Mouse (Mus musculus) intestine, postnatal 0 days (tissue): Measurements from ENCODE around the gene Dlgap4. TPM values are rescaled to one million over a fixed set of nuclear protein-coding genes. Genes with fewer than 3 reads are reported as not detected.

ENCODE experiments used
- ATAC-seq: fragments of 200-750 bp; cut with Nextera tagmentation; 2 replicates; pipeline ENCODE4 v1.8.0; 2017; ENCODE audit warnings: mild to moderate bottlenecking, moderate TSS enrichment, moderate library complexity
- H3K27ac ChIP-seq: fragments of 300-500 bp; sonication (generic); 2 replicates; pipeline ENCODE4 v1.5.1; 2014; ENCODE audit warnings: mild to moderate bottlenecking, low read depth, low read length, moderate library complexity
- H3K27me3 ChIP-seq: fragments of 300-500 bp; sonication (generic); replicated peaks from 2 replicates; pipeline ENCODE4 v1.6.1; 2014; ENCODE audit warnings: low read length, mixed read lengths; ENCODE audit not compliant: control insufficient read depth, insufficient read depth
- H3K36me3 ChIP-seq: fragments of 300-500 bp; sonication (generic); 2 replicates; pipeline ENCODE4 v1.6.1; 2014; ENCODE audit warnings: mild to moderate bottlenecking, moderate library complexity; ENCODE audit not compliant: control insufficient read depth, insufficient read depth
- H3K4me1 ChIP-seq: fragments of 300-500 bp; sonication (generic); replicated peaks from 2 replicates; pipeline ENCODE4 v1.6.1; 2014; ENCODE audit warnings: antibody characterized with exemption, low read length, mixed read lengths; ENCODE audit not compliant: control insufficient read depth, insufficient read depth
- H3K4me2 ChIP-seq: fragments of 300-500 bp; sonication (generic); replicated peaks from 2 replicates; pipeline ENCODE4 v1.6.1; 2014; ENCODE audit warnings: low read depth, mild to moderate bottlenecking, moderate library complexity
- H3K4me3 ChIP-seq: fragments of 300-500 bp; sonication (generic); 2 replicates; pipeline ENCODE4 v1.5.1; 2014; ENCODE audit warnings: low read depth, low read length
- H3K9ac ChIP-seq: fragments of 300-500 bp; sonication (generic); 2 replicates; pipeline ENCODE4 v1.6.1; 2014; ENCODE audit warnings: mild to moderate bottlenecking, low read depth, low read length
- H3K9me3 ChIP-seq: fragments of 300-500 bp; sonication (generic); 2 replicates; pipeline ENCODE4 v1.6.1; 2016; ENCODE audit warnings: mixed run types; ENCODE audit not compliant: control insufficient read depth
- CTCF ChIP-seq: sonication (generic); IDR thresholded peaks from 2 replicates; pipeline ENCODE4 v1.5.1; 2016; ENCODE audit warnings: low read depth, mild to moderate bottlenecking, control low read depth, antibody characterized with exemption, moderate library complexity
- WGBS: fragments of 180-500 bp; shearing (Covaris S2); extraction: QIAGEN DNeasy Blood & Tissue Kit; methylation state at CpG from one replicate; pipeline ENCODE4 v1.1.7; 2014; 5-methylcytosine and 5-hydroxymethylcytosine counted together
- polyA plus RNA-seq: library from polyadenylated mRNA; unstranded; fragments of >200 nt; fragmentation: Nextera tagmentation; extraction: Ambion mirVana; gene quantifications from 2 replicates; pipeline ENCODE4 v1.2.1, GENCODE M21; 2015

Dlgap4 gene
- polyA plus RNA-seq, 1 experiment from 2014 or later = 43.1 TPM

DNA sequence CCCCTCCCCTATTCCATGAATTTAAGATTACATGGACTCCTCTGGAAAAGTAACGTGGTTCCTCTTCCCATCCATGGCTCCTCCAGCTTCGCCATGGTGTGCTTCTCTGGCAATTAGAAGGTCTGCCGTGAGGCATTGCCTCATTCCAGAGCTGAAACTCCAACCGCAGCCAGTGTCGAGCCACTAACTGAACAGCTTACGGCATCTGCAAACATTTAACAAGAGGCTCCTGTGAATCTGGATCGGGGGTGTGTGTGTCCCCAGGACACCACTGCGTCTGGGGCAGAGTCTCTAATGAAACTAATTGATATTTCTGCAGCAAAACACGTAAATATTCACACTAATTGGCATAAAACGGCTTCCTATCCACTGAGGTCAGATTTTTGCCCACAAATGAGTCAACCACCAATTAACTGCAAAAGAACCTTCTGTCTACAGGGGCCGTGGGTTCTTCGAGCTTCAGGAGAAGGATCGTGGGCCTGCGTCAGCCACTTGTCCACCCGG, 18.5 kb upstream of the Dlgap4 start:
- Histone ChIP-seq H3K4me3 (no peak overlapping the region), H3K27ac (no peak overlapping the region), H3K36me3 (no peaks in the 10 kb centered on the region), H3K9me3 (no peaks in the 10 kb centered on the region), H3K4me1 (no peaks in the 10 kb centered on the region), H3K9ac (no peak overlapping the region), H3K27me3 (no peaks in the 10 kb centered on the region), H3K4me2 (no peak overlapping the region)
- no peak for ATAC-seq
- 67% methylated on average over 15 of the region's 15 CpGs for WGBS
- no peak for TF ChIP-seq CTCF

DNA sequence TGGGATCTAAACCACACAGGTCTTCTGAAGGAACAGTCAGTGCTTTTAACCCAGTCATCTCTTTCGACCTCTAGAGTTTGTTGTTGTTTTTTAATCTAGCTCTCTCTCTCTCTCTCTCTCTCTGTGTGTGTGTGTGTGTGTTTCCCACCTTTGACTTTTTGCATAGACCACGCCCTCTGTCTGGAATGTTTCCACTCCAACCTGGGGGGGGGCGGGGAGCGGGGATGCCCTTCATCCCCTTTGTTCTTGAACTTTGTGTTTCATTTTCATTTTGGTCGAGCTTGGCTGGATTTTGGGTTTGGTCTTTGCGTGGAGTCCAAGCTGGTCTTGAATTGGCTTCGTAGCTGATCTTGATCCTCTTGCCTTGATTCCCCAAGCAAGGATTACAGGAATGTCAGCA, 10.9 kb upstream of the Dlgap4 start:
- Histone ChIP-seq H3K27me3 (no peaks in the 10 kb centered on the region), H3K4me3 (no peak overlapping the region), H3K9me3 (no peaks in the 10 kb centered on the region), H3K36me3 (no peaks in the 10 kb centered on the region), H3K9ac (no peak overlapping the region), H3K4me2 (no peak overlapping the region), H3K27ac (no peak overlapping the region), H3K4me1 (no peaks in the 10 kb centered on the region)
- no peak for ATAC-seq
- no peak for TF ChIP-seq CTCF
- 84% methylated on average over 7 of the region's 7 CpGs for WGBS

DNA sequence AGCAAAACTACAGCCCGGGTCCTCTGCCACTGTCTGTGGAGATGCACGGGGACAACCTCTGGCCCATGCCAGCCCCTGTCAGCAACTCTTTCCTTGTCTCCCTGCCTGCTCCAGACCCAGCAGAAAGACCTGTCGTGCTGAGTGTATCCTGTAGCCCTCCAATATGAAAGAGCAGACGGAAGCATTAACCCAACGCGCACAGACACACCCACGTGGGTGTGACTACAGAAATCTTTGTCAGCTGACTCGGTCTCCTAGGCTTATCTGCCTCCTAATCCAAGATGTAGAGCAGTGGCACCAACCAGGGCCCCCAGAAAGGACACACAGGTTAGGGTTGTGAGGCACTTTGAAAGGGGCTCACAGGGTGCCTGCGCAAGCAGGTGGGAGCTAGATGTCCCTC, 9.8 kb upstream of the Dlgap4 start:
- Histone ChIP-seq H3K27ac (no peak overlapping the region), H3K4me3 (no peak overlapping the region), H3K36me3 (no peaks in the 10 kb centered on the region), H3K4me1 (no peaks in the 10 kb centered on the region), H3K9ac (no peak overlapping the region), H3K9me3 (no peaks in the 10 kb centered on the region), H3K4me2 (no peak overlapping the region), H3K27me3 (no peaks in the 10 kb centered on the region)
- WGBS = 57% methylated on average over 9 of the region's 9 CpGs
- TF ChIP-seq CTCF = no peak
- ATAC-seq = no peak

- H3K27ac ChIP-seq = no peak overlapping the region
- no peaks in the 10 kb centered on the region for H3K36me3 ChIP-seq
- no peaks in the 10 kb centered on the region for H3K9me3 ChIP-seq
- ATAC-seq = no peak
- no peak overlapping the region for H3K4me2 ChIP-seq
- no peak overlapping the region for H3K4me3 ChIP-seq
- no peaks in the 10 kb centered on the region for H3K4me1 ChIP-seq
- no peaks in the 10 kb centered on the region for H3K27me3 ChIP-seq
- WGBS = 46% methylated on average over 3 of the region's 3 CpGs
- H3K9ac ChIP-seq = no peak overlapping the region
- TF ChIP-seq CTCF = no peak
These were observed 8.4 kb upstream of the Dlgap4 start for GRCm38 (mm10) chr2:156605144-156605543.

DNA sequence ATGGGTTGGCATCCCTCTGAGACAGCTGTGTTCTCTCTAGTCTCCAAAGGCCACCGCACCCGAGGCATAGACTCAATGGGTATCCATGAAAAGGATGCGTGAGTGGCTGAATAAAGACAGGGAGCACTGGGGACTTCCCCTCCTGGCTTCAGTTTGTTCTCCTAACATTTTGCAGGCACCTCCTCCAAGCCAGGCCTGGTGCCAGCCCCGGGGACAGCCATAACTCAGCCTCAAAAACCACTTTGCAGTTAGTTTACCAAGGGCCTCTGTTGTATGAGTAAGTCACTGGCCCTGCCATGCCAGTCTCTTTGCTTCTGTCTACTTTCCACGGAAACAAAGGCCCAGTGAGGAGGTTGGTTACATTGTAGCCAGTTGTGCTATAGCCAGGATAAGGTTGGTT, 7.5 kb upstream of the Dlgap4 start:
- no peak overlapping the region for H3K4me3 ChIP-seq
- no peak overlapping the region for H3K4me2 ChIP-seq
- no peak for TF ChIP-seq CTCF
- H3K36me3 ChIP-seq = no peaks in the 10 kb centered on the region
- H3K27me3 ChIP-seq = no peaks in the 10 kb centered on the region
- no peaks in the 10 kb centered on the region for H3K4me1 ChIP-seq
- no peak overlapping the region for H3K9ac ChIP-seq
- WGBS = 70% methylated on average over 5 of the region's 5 CpGs
- no peaks in the 10 kb centered on the region for H3K9me3 ChIP-seq
- H3K27ac ChIP-seq = no peak overlapping the region
- no peak for ATAC-seq

DNA sequence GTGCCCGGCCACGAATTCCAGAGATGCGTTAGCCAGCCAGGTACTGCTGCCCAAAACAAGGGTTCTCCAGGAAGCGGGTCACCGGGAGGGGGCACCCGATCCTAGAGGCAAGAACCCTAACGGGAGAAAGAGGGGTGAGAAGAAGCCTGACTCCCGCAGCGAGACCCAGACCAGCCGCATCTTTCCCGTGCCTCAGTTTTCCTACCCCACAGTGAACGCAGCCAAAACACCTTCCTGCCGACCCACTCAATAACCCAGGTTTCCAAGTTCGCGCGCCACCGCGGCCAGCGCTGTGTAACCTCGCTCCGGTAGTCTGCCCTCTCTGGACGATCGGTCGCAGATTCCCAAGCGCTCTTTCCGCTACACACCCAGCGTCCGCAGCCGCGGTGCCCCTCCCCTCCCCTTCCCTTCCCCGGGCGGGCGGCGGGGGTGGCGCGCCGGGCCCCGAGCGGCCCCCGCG, 394 bp upstream of the Dlgap4 start:
- H3K4me2 ChIP-seq = peak overlapping the region; percentile 80
- 0 out of 2 replicates have a peak overlapping the region, but pooled peaks have one; percentile 34 for H3K9ac ChIP-seq
- WGBS = 1% methylated on average over 37 of the region's 41 CpGs
- H3K27me3 ChIP-seq = peaks cover 46% of the 10 kb centered on the region
- H3K27ac ChIP-seq = no peak overlapping the region
- H3K4me3 ChIP-seq = peak overlapping the region; percentile 52
- H3K36me3 ChIP-seq = no peaks in the 10 kb centered on the region
- peak; percentile 6; the same call in 1 of the 2 replicates for ATAC-seq
- peak; percentile 56 for TF ChIP-seq CTCF
- no peaks in the 10 kb centered on the region for H3K9me3 ChIP-seq
- H3K4me1 ChIP-seq = no peaks in the 10 kb centered on the region

DNA sequence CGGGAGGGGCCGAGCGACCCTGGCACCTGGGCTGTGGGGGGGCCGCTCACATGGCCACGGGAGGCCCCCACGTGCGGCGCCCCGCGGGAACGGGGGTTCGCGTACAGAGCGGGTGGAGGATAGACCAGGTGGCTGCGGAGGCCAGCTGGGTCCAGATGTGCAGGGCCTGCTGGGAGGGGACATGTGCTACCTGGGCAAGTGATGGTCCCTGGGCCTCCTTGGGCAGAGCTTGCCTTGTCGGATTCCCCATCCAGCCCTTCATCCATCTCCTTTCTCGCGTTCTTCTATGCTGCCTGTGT, 702 bp downstream of the Dlgap4 start:
- Histone ChIP-seq H3K4me3 (peak overlapping the region; percentile 52), H3K4me1 (no peaks in the 10 kb centered on the region), H3K36me3 (no peaks in the 10 kb centered on the region), H3K9ac (peak overlapping the region; percentile 34), H3K4me2 (peak overlapping the region; percentile 80), H3K9me3 (no peaks in the 10 kb centered on the region), H3K27ac (no peak overlapping the region), H3K27me3 (peaks cover 46% of the 10 kb centered on the region)
- no peak for ATAC-seq
- 1% methylated on average over 18 of the region's 18 CpGs for WGBS
- no peak for TF ChIP-seq CTCF
